Mouse (Mus musculus) CH12.LX (cell line): ENCODE results near the gene Poc1b.

ENCODE experiments used
- CTCF ChIP-seq, 2 experiments: IDR thresholded peaks in 1 of 2; conservative IDR thresholded peaks in 1 of 2; 2 replicates each; pipeline ENCODE4 v1.5.1; 2011 to 2012; ENCODE audit warnings: low read depth in 2 of 2, low read length in 2 of 2, improper control_type of control experiment in 1 of 2, inconsistent platforms in 1 of 2, mild to moderate bottlenecking in 1 of 2, moderate library complexity in 1 of 2
- MAZ ChIP-seq: IDR thresholded peaks from 2 replicates; pipeline ENCODE4 v1.6.1; 2012; ENCODE audit warnings: low read depth, mild to moderate bottlenecking, inconsistent platforms, low read length, improper control_type of control experiment, moderate library complexity
- POLR2A ChIP-seq: IDR thresholded peaks from 2 replicates; pipeline ENCODE4 v1.6.1; 2011; ENCODE audit warnings: low read depth, mild to moderate bottlenecking, improper control_type of control experiment, low read length
- ZNF384 ChIP-seq: IDR thresholded peaks from 2 replicates; pipeline ENCODE4 v1.6.1; 2012; ENCODE audit warnings: low read depth, low read length, improper control_type of control experiment, inconsistent platforms

- no peak for TF ChIP-seq MAZ
- no peak for TF ChIP-seq ZNF384
- no peak for TF ChIP-seq POLR2A
- TF ChIP-seq CTCF (conservative IDR thresholded peaks at IDR 0.05 in 1 of 2, IDR thresholded peaks at IDR 0.05 in 1 of 2; ENCODE audit: low read depth in 2 of 2, low read length in 2 of 2): no peak
Observed at GRCm38 (mm10) chr10:99237205-99237832, 130.5 kb downstream of the Poc1b start.
